Mouse (Mus musculus): ENCODE results near the gene Nrxn3.

Nrxn3 gene

GRCm38 (mm10) chr12:89174306-89175159, 451.9 kb downstream of the Nrxn3 start:
- in situ Hi-C loops (cut with MboI, MseI): no loop called here

DNA sequence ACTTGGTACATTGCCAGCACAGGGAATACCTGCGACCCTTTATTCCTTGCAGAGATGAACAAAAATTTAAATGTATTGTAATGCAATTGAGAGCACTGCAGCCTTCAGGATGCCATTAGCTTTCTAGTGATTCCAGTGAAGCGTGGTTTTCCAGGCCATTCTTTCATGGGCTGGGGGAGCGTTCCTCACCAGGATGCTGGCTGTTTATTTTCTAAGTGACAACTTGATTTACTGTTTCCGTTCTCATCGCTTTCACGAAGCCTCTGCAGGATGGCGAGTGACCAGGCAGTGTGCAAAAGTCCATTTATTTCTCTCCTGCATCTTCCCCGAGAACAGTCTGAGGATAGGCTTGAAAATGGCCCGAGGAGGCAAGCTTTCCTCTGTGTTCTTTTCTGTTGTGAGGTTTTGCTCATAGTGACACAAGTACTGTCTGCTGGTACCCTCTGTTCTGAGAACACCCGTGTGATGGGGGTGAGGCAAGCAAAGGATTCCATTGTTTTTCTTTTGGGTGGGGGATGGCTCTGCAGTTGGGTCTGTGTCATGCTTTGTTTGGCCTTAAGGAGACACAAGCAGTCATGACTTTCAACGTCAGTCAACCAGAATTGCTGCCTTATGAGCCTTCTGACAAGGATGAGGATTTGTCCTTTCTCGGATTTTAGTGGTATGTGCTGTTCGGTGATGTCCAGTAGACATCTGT, 457.4 kb downstream of the Nrxn3 start:
- in situ Hi-C loops (cut with MboI, MseI): no loop called here

DNA sequence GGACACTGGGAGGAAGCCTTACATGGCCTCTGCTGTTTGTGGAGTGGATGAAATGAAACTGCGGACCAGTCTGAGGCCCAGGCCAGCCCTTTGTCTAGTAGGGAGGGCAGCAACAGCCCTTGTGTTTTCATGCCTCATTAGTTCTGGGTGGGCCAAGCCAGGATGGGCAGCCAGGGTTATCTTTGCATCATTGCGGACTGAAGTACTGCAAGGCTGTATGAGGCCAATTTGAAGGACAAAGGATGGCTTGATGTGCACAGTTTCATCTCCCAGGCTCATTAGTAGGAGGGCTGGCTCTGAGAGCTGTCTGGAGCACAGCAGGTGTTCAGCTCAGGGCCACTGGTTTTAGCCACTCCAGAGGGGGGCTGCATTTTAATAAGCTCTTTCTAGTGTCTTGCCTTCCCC, 458.5 kb downstream of the Nrxn3 start:
- in situ Hi-C loops (cut with MboI, MseI): no loop called here

DNA sequence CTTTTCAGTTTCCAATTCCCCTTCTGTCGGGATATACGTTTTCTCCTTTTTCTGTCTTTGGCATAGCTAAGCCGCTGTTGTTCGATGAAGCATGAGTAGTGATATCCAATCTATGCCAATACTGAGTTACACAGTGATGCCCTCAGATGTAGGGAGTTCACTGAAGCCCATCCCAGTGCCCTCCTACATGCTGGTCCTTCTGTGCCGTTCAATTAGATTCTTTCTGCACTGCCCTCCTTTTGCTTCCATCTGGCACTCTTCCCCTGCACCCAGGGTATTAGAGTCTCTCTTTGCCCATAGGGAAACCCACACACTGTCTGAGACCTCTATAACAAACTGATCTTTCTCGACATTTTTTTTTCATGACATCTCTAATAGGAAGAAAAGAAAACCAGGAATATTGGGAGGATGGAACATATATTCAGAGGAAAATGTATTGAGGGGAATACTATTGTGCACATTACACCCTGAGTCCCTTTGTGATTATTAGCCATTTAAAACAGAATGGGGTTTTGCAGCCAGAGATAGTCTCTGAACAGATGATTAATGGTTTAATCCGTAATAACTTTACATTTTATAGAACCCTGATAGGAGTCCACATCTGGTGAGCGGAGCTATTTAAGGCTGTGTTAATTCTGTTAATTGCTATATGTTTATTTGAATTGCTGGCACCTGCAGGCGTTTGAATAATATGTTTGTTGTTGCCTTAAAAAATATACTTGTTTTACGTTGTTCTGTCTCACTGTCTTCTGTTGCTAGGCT, 476.3 kb downstream of the Nrxn3 start:
- in situ Hi-C loops (cut with MboI, MseI): no loop called here

DNA sequence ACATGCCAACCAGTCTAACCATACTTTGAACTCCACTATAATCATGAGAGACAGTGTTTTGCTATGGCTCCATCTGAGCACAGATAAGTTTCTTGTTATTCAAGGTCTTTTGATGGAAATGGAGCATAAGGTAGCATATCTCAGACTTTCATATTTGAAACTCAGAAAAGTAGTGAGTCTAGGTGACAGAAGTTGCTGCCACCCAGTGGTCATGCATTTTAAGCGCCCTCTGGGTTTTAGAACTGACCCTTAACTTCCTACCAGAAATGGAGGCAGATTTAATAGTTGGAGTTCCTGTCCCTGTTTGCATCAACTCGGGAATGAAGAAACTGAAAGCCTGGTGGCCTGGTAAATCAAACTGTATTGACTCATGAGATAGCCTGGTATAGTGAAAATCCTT, 488.9 kb downstream of the Nrxn3 start:
- in situ Hi-C loops (cut with MboI, MseI): no loop called here

DNA sequence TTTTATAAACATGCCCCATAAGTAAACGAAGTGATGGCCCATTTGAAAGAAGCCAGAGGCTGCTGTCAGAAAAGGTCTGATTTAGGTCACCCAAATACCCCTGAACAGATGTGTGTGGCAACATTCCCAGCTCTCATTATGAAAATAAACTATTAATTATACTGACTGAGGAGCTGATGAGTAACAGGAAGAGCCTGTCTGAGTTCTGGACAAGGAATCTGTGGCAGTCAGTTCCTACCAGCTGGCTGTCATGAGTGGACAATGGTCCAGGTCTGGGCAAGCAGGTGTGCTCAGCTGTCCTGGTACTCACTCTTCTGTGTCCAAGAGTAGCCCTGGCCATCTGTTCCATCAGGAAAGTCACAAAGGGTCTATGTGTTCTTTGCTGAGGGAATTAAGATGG, 517.1 kb downstream of the Nrxn3 start:
- in situ Hi-C loops (cut with MboI, MseI): no loop called here

DNA sequence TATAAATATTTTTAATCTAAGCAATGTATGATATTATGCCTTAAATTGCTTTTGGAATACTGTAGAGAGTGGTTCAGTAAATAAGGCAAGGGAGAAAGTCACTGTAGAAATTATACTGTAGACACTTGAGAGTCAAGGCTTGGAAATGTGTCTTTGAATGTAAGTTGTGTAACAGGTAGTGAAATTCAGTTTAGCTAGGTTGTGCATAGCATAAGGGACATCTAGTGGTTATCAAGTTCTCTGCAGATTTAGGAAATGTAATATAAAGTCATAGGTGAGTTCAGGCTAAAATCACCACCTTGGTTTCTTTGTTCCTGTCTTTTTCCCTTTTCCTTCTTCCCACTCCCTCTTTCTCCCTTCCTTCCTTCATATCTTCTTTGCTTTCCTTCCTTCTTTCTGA, 518.9 kb downstream of the Nrxn3 start:
- in situ Hi-C loops (cut with MboI, MseI): no loop called here

DNA sequence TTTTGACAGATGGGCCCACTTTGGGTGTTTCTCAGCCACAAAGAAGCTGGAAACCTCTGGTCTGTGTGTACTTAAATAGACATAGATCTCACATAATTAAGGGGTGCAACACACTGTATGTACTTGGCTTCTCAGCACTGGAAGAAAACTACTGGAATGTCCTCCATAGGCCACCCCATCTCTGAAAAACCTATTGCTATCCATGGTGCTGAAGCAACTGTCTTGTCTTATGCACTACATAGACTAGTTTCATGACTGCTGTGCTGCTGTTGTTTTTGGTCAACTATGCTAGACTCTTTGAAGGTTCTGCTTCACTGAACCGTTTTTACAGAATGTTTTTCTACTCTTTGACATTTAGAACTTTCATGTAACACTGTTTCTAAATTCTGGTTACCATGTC, 519.8 kb downstream of the Nrxn3 start:
- in situ Hi-C loops (cut with MboI, MseI): no loop called here

DNA sequence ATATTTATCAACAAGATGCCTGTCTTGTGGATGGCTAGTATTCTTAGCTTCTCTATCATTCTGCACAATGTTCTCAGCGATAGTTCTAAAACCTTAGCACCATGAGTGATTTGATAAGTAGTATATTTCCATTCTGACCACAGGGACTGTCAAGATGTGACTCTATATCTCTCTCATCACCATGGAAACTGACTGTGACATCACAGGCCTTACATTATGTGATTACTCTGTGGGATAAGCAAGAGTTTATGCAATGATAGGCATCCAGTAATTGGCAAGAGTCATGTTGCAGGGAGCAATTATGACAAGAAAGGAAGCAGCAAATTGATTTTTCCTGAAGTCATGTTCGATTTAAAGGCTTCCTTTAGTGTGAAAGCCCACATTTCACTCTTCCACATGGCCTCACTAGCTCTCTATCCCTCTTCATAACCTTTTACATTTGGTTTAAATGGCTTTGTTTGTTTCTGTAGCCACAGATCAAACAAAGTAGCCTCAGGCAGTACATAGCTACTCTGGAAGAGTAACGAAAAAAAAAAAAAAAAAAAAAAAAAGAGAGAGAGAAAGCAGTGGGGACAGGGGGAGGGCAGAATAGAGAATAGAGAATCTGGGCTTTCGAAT, 532.7 kb downstream of the Nrxn3 start:
- in situ Hi-C loops (cut with MboI, MseI): no loop called here

DNA sequence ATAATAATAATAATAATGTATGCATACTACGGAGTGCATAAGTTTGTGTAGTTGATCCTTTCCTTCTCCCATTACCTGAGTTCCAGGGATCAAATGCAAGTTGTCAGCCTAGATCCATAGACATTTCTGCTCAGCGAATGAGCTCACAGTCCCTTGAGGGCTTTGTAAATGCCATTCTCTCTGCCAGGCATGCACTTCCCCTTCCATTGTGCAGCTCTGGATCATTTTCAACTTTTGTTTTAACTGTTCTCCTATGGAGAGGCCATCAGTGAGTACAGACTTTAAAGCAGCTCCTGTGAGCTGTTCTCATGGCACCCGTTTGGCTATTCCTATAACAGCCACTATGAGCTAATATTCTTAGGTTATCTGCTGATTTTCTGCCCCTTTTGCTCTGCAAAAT, 536.2 kb downstream of the Nrxn3 start:
- in situ Hi-C loops (cut with MboI, MseI): no loop called here

- in situ Hi-C loops (cut with MboI, MseI): no loop called here
Measured at GRCm38 (mm10) chr12:89260076-89260475, 537.4 kb downstream of the Nrxn3 start.

DNA sequence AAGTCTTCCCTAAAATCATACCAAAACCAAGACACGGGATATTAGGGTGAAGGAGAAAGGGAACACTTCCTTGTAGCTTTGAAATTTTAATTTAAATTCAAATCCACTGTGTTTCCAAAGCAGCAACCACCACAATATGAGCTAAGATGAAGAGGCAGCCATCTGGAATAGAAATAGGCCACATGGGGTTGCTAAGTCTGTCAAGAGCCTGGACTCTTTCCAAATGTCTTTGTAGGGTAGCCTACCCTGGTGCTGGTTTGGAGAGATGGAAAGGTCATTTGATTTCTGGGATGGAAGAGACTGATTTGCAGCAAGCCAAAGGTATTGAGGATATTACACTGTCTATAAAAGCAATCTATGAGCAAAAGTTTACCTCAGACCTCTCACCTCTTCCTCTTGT, 539.6 kb downstream of the Nrxn3 start:
- in situ Hi-C loops (cut with MboI, MseI): no loop called here

GRCm38 (mm10) chr12:89282362-89283343, 560.0 kb downstream of the Nrxn3 start:
- in situ Hi-C loops (cut with MboI, MseI): no loop called here

DNA sequence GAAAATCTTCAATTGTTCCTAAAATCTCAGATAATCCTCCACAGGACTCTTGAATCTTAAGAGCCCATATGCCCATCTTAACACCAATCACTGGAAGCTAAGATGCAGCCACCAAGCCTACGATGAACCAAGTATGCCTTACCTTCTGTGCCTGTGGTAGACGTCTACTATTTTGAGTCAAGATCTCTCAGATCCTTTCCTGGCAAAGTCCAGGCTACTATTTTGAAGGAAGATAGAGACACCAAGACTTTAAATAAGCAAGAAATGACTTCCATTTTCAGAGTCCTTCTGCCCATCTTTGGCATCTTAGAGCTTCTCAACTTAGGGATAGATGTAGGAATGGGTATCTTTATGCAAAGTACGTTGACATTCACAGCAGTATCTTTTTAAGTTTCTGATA, 561.7 kb downstream of the Nrxn3 start:
- in situ Hi-C loops (cut with MboI, MseI): no loop called here

- in situ Hi-C loops (cut with MboI, MseI): no loop called here
Measured at GRCm38 (mm10) chr12:89287037-89287436, 564.4 kb downstream of the Nrxn3 start.

GRCm38 (mm10) chr12:89289589-89290274, 567.1 kb downstream of the Nrxn3 start:
- in situ Hi-C loops (cut with MboI, MseI): no loop called here

GRCm38 (mm10) chr12:89290736-89291574, 568.3 kb downstream of the Nrxn3 start:
- in situ Hi-C loops (cut with MboI, MseI): no loop called here

GRCm38 (mm10) chr12:89302011-89302410, 579.3 kb downstream of the Nrxn3 start:
- in situ Hi-C loops (cut with MboI, MseI): no loop called here

GRCm38 (mm10) chr12:89310200-89310599, 587.5 kb downstream of the Nrxn3 start:
- in situ Hi-C loops (cut with MboI, MseI): no loop called here

All from T-helper 2 cell (primary cell).